Mouse (Mus musculus) lung, adult 2 months (tissue): Measurements from ENCODE around the gene Neu4. TPM values are rescaled to one million over a fixed set of nuclear protein-coding genes. Genes with fewer than 3 reads are reported as not detected.
"Not testable (repeated sequence)": the region's sequence is repeated elsewhere in the genome, so short reads cannot be mapped to it uniquely, and the experiment has no call there.

Experiments used
- DNase-seq: peaks from one replicate; pipeline ENCODE4 v3.0.0; 2022
- H3K4me1 ChIP-seq: fragments of 200-500 bp; 2 replicates; pipeline ENCODE4 v1.6.1; 2011; ENCODE audit warnings: low read length; ENCODE audit not compliant: control insufficient read depth, insufficient read depth
- H3K4me3 ChIP-seq: fragments of 200-500 bp; replicated peaks from 2 replicates; pipeline ENCODE3; 2011; ENCODE audit warnings: low read depth, mild to moderate bottlenecking, control low read depth, low read length; ENCODE audit errors: extremely low read depth
- CTCF ChIP-seq: fragments of 200-500 bp; IDR thresholded peaks from 2 replicates; pipeline ENCODE4 v1.5.1; 2011; ENCODE audit warnings: mild to moderate bottlenecking, low read length, control low read depth; ENCODE audit not compliant: insufficient read depth
- POLR2A ChIP-seq: fragments of 200-500 bp; IDR thresholded peaks from 2 replicates; pipeline ENCODE4 v1.6.1; 2011; ENCODE audit warnings: low read depth, mild to moderate bottlenecking, control low read depth, low read length, borderline replicate concordance; ENCODE audit errors: extremely low read depth
- WGBS: fragments of 180-500 bp; shearing (Covaris S2); methylation state at CpG from one replicate; pipeline ENCODE4 v1.1.7; 2018; 5-methylcytosine and 5-hydroxymethylcytosine counted together
- polyA plus RNA-seq: library from polyadenylated mRNA; depleted of rRNA; stranded (reverse); fragments of >200 nt; gene quantifications from 2 replicates; pipeline ENCODE4 v1.2.3, GENCODE M21; 2012; rRNA removed

The Neu4 gene
- polyA plus RNA-seq, 1 experiment = not detected

DNA sequence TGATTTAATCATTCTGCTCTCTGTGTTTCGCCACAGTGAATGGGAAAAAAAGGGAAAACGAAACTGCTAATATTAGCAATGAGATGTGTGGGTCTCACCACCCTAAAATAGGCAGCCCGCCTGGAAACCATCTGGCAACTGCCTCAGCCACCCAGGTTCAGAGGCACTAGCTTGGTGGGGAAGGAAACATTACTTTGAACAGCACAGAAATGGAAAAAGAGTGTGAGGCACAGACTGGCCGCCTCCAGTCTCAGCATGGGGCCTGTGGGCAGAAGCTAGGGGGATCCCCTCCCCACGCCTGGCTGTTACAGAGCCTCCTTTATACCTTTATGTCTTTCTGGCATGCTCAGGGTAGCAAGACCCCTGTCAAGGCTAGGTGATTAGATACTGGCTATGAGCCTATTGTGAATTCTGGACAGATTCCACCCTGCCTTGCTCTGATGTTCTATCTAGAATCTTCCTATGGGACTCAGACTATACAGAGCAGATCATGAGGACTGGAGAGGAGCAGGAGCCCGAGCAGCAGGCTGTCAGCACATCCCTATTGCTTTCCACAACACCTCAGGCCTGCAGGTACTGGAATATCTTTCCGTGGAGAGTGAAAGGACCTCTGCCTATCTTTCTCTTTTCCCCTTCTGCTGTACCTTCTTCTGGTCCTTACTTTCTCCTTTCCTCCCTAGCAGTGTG, 33.4 kb downstream of the Neu4 start:
- Histone ChIP-seq H3K4me3 (no peak overlapping the region), H3K4me1 (no peaks in the 10 kb centered on the region)
- DNase-seq = no peak
- WGBS = 68% methylated on average over 7 of the region's 7 CpGs
- TF ChIP-seq CTCF (no peak), POLR2A (no peak)

DNA sequence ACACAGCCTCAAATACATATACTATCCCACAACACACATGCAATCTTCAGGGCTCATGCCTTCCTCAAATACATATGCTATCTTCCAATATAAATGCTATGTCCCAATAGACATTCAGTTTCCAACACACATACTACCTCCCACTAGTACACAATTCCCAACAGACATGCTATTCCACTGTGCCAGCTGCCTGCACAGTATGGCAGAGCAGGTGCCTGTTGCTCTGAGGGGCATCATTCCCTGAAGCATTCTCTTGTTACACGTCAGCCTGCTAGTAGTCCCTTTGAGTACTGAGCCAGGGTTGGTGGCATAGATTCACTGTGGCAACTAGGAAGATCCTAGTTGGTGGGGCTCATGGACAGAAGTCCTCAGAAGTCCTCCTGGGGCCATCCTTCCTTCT, 34.2 kb downstream of the Neu4 start:
- Histone ChIP-seq H3K4me3 (no peak overlapping the region), H3K4me1 (no peaks in the 10 kb centered on the region)
- TF ChIP-seq POLR2A = no peak
- no peak for TF ChIP-seq CTCF
- no peak for DNase-seq
- 74% methylated on average over 1 of the region's 1 CpGs for WGBS

DNA sequence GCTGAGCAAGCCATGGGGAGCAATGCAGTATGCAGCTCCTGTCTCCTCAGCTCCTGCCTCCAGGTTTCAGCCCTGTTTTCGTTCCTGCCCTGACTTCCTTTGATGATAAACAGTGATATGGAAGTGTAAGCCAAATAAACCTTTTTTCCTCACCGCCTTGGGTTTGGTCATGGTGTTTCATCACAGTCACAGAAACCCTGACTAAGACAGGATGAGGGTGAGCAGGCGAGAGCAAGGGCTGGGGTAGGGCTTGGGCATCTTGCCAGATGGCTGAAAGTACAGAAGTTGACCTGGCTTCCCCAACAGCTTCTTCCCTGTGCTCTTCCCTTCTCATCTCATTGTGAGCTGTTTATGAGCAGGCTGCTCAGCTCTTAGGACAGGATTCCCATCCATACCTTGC, 35.7 kb downstream of the Neu4 start:
- no peaks in the 10 kb centered on the region for H3K4me1 ChIP-seq
- no peak for DNase-seq

DNA sequence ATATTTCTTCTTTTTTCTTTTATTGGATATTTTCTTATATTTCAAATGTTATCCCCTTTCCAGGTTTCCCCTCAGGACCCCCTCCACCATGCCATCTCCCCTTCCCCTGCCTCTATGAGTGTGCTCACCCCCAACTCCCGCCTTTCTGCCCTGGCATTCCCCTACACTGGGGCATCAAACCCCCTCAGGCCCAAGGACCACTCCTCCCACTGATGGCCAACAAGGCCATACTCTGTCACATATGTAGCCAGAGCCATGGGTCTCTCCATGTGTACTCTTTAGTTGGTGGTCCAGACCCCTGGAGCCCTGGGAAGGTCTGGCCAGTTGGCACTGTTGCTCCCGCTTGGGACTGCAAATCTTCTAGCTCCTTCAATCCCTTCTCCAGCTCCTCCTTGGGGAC, 37.1 kb downstream of the Neu4 start:
- Histone ChIP-seq H3K4me3 (no peak overlapping the region), H3K4me1 (no peaks in the 10 kb centered on the region)
- 93% methylated on average over 2 of the region's 2 CpGs for WGBS
- no peak for TF ChIP-seq CTCF
- TF ChIP-seq POLR2A = no peak
- no peak for DNase-seq

More for the DNA sequence above, 35.7 kb downstream of the Neu4 start:
- WGBS = 26% methylated on average over 3 of the region's 3 CpGs
- H3K4me3 ChIP-seq = no peak overlapping the region
- TF ChIP-seq CTCF = no peak
- TF ChIP-seq POLR2A = no peak

DNA sequence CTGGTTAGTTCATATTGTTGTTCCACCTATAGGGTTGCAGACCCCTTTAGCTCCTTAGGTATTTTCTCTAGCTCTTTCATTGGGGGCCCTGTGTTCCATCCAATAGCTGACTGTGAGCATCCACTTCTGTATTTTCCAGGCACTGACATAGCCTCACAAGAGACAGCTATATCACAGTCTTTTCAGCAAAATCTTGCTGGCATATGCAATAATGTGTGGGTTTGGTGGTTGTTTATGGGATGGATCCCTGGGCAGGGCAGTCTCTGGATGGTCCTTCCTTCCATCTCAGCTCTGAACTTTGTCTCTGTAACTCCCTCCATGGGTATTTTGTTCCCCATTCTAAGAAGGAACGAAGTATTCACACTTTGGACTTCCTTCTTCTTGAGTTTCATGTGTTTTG, 38.0 kb downstream of the Neu4 start:
- H3K4me1 ChIP-seq, H3K4me3 ChIP-seq, DNase-seq: not testable (repeated sequence)
- 32% methylated on average over 1 of the region's 1 CpGs for WGBS

DNA sequence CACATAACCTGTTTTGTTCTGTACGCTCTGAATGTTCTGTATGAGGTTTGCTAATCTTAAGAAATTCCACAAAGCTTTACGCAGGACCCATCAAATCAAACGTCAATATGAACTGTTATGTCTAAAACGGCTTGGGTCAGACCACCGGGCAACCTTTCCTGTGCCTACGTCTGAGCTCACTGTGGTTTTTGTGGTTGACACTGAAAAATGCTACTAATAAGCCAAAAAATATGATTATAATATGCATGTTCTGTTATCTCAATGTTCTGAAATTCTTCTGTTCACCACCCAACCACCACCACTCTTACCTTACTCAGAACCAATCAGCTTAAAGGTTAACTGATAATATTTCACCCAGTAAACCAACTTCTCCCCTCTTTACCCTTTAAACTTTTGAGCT, 54.5 kb downstream of the Neu4 start:
- Histone ChIP-seq H3K4me1 (no peaks in the 10 kb centered on the region), H3K4me3 (no peak overlapping the region)
- no peak for DNase-seq
- 68% methylated on average over 6 of the region's 6 CpGs for WGBS
- no peak for TF ChIP-seq POLR2A
- no peak for TF ChIP-seq CTCF

DNA sequence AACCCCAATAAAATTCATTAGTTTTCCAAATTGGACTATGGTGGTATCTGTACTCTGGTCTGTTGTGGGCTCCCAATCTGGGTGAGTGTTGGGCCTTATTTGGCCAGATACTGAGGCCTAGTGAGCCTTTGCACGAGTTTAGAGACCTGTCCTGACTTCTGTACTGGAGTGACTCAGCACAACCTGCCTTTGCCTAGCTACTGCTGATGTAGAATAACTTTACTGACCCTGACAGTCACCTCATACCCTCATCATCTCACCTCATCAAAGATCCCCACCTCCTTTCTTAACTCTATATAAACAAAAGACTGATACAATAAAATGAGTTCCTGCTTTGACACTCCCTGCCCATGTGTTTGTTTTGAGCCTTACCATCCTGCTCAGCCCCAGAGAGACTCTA, 56.5 kb downstream of the Neu4 start:
- TF ChIP-seq CTCF (no peak), POLR2A (no peak)
- Histone ChIP-seq H3K4me1 (no peaks in the 10 kb centered on the region), H3K4me3 (no peak overlapping the region)
- WGBS = 28% methylated on average over 1 of the region's 1 CpGs
- DNase-seq = no peak

Other genes with a start within 250 kb of the Neu4 start
- 26.8 and 29.1 TPM in 2 replicates for gene Dtymk, start 218.5 kb upstream of the Neu4 start, polyA plus RNA-seq
- 7.1 and 10.1 TPM in 2 replicates for gene Ing5, start 216.5 kb upstream of the Neu4 start, polyA plus RNA-seq
- gene D2hgdh, start 195.5 kb upstream of the Neu4 start, polyA plus RNA-seq = 17.0 and 21.3 TPM in 2 replicates
- gene Gal3st2, start 159.1 kb upstream of the Neu4 start, polyA plus RNA-seq = 0.62 and 0.67 TPM in 2 replicates
- 0.59 TPM in 1 of 2 replicates, not detected in the other for gene Gal3st2b, start 102.1 kb upstream of the Neu4 start, polyA plus RNA-seq
- gene Gal3st2c, start 29.9 kb upstream of the Neu4 start, polyA plus RNA-seq = 0.03 TPM in 1 of 2 replicates, not detected in the other
- gene Pdcd1, start 32.1 kb downstream of the Neu4 start, polyA plus RNA-seq = 0.07 and 0.16 TPM in 2 replicates